Mouse (Mus musculus): Measurements from ENCODE around the gene Sos1. TPM values are rescaled to one million over a fixed set of nuclear protein-coding genes. Genes with fewer than 3 reads are reported as not detected.
A peak's percentile ranks its signal among the peaks of the same experiment; 100 is the strongest.

Gene Sos1
- polyA plus RNA-seq, 1 experiment from 2014 or later, result 7.5 TPM

GRCm38 (mm10) chr17:80445433-80445832, 34.8 kb downstream of the Sos1 start:
- no peaks in the 10 kb centered on the region for H3K4me1 ChIP-seq (replicated peaks)
- peaks cover 65% of the 10 kb centered on the region for H3K36me3 ChIP-seq
- H3K9me3 ChIP-seq, result no peaks in the 10 kb centered on the region
- no peak overlapping the region for H3K4me2 ChIP-seq
- H3K27me3 ChIP-seq, result no peaks in the 10 kb centered on the region
- H3K4me3 ChIP-seq, result no peak overlapping the region
- H3K9ac ChIP-seq, result no peak overlapping the region
- no peak for ATAC-seq (ENCODE audit: low FRiP score)
- H3K27ac ChIP-seq, result no peak overlapping the region
- WGBS, result 95% methylated on average over 7 of the region's 7 CpGs

- no peak overlapping the region for H3K4me2 ChIP-seq
- ATAC-seq (ENCODE audit: low FRiP score), result no peak
- no peak overlapping the region for H3K4me3 ChIP-seq
- no peaks in the 10 kb centered on the region for H3K9me3 ChIP-seq
- no peaks in the 10 kb centered on the region for H3K27me3 ChIP-seq
- no peak overlapping the region for H3K9ac ChIP-seq
- H3K36me3 ChIP-seq, result peaks cover 49% of the 10 kb centered on the region
- 91% methylated on average over 5 of the region's 5 CpGs for WGBS
- no peaks in the 10 kb centered on the region for H3K4me1 ChIP-seq (replicated peaks)
- no peak overlapping the region for H3K27ac ChIP-seq
These were observed 44.6 kb downstream of the Sos1 start for GRCm38 (mm10) chr17:80435680-80436079.

- peaks cover 52% of the 10 kb centered on the region for H3K36me3 ChIP-seq
- no peak overlapping the region for H3K9ac ChIP-seq
- WGBS, result 78% methylated on average over 3 of the region's 3 CpGs
These were observed 45.8 kb downstream of the Sos1 start for GRCm38 (mm10) chr17:80434430-80434829.

GRCm38 (mm10) chr17:80431997-80432396, 48.3 kb downstream of the Sos1 start:
- no peak overlapping the region for H3K27ac ChIP-seq
- no peak overlapping the region for H3K4me2 ChIP-seq
- H3K4me1 ChIP-seq (replicated peaks), result no peaks in the 10 kb centered on the region
- no peak for ATAC-seq (ENCODE audit: low FRiP score)
- no peaks in the 10 kb centered on the region for H3K9me3 ChIP-seq
- no peak overlapping the region for H3K9ac ChIP-seq
- 97% methylated on average over 9 of the region's 9 CpGs for WGBS
- H3K4me3 ChIP-seq, result no peak overlapping the region
- H3K27me3 ChIP-seq, result no peaks in the 10 kb centered on the region
- H3K36me3 ChIP-seq, result peaks cover 41% of the 10 kb centered on the region

More at GRCm38 (mm10) chr17:80434430-80434829, 45.8 kb downstream of the Sos1 start:
- Histone ChIP-seq H3K4me3 (no peak overlapping the region), H3K9me3 (no peaks in the 10 kb centered on the region), H3K27me3 (no peaks in the 10 kb centered on the region), H3K4me2 (no peak overlapping the region), H3K4me1 (replicated peaks) (no peaks in the 10 kb centered on the region), H3K27ac (no peak overlapping the region)
- no peak for ATAC-seq (ENCODE audit: low FRiP score)

- no peaks in the 10 kb centered on the region for H3K4me1 ChIP-seq (replicated peaks)
- 62% methylated on average over 2 of the region's 2 CpGs for WGBS
- ATAC-seq (ENCODE audit: low FRiP score), result no peak
These were observed 52.3 kb downstream of the Sos1 start for GRCm38 (mm10) chr17:80427966-80428365.

GRCm38 (mm10) chr17:80426901-80427300, 53.4 kb downstream of the Sos1 start:
- Histone ChIP-seq H3K9ac (no peak overlapping the region), H3K4me1 (replicated peaks) (no peaks in the 10 kb centered on the region), H3K9me3 (no peaks in the 10 kb centered on the region), H3K27ac (no peak overlapping the region; the same call in 1 of the 2 replicates), H3K4me3 (no peak overlapping the region), H3K4me2 (no peak overlapping the region), H3K27me3 (no peaks in the 10 kb centered on the region), H3K36me3 (peaks cover 24% of the 10 kb centered on the region)
- no peak for ATAC-seq (ENCODE audit: low FRiP score)
- 80% methylated on average over 5 of the region's 5 CpGs for WGBS

More at GRCm38 (mm10) chr17:80427966-80428365, 52.3 kb downstream of the Sos1 start:
- H3K9ac ChIP-seq, result no peak overlapping the region
- no peaks in the 10 kb centered on the region for H3K9me3 ChIP-seq
- H3K27me3 ChIP-seq, result no peaks in the 10 kb centered on the region
- H3K27ac ChIP-seq, result no peak overlapping the region
- peaks cover 19% of the 10 kb centered on the region for H3K36me3 ChIP-seq
- H3K4me3 ChIP-seq, result no peak overlapping the region
- no peak overlapping the region for H3K4me2 ChIP-seq

GRCm38 (mm10) chr17:80426171-80426570, 54.1 kb downstream of the Sos1 start:
- Histone ChIP-seq H3K27ac (no peak overlapping the region), H3K9me3 (no peaks in the 10 kb centered on the region), H3K4me2 (no peak overlapping the region), H3K4me1 (replicated peaks) (no peaks in the 10 kb centered on the region), H3K9ac (no peak overlapping the region), H3K4me3 (no peak overlapping the region), H3K36me3 (peaks cover 23% of the 10 kb centered on the region), H3K27me3 (no peaks in the 10 kb centered on the region)
- 93% methylated on average over 7 of the region's 7 CpGs for WGBS
- no peak for ATAC-seq (ENCODE audit: low FRiP score)

- Histone ChIP-seq H3K9me3 (no peaks in the 10 kb centered on the region), H3K9ac (no peak overlapping the region), H3K36me3 (peaks cover 55% of the 10 kb centered on the region), H3K27me3 (no peaks in the 10 kb centered on the region), H3K4me1 (replicated peaks) (no peaks in the 10 kb centered on the region), H3K4me2 (no peak overlapping the region), H3K27ac (no peak overlapping the region), H3K4me3 (no peak overlapping the region)
- WGBS, result 92% methylated on average over 1 of the region's 1 CpGs
- no peak for ATAC-seq (ENCODE audit: low FRiP score)
These were observed 59.3 kb downstream of the Sos1 start for GRCm38 (mm10) chr17:80420998-80421397.

GRCm38 (mm10) chr17:80418572-80419210, 61.6 kb downstream of the Sos1 start:
- Histone ChIP-seq H3K27ac (no peak overlapping the region), H3K9me3 (no peaks in the 10 kb centered on the region), H3K36me3 (peaks cover 73% of the 10 kb centered on the region), H3K4me1 (replicated peaks) (no peaks in the 10 kb centered on the region), H3K27me3 (no peaks in the 10 kb centered on the region), H3K9ac (no peak overlapping the region), H3K4me2 (no peak overlapping the region), H3K4me3 (no peak overlapping the region)
- WGBS, result 80% methylated on average over 10 of the region's 10 CpGs
- no peak for ATAC-seq (ENCODE audit: low FRiP score)

- WGBS, result 53% methylated on average over 1 of the region's 1 CpGs
- no peak overlapping the region for H3K27ac ChIP-seq
These were observed 69.1 kb downstream of the Sos1 start for GRCm38 (mm10) chr17:80411182-80411581.

GRCm38 (mm10) chr17:80398243-80398642, 82.0 kb downstream of the Sos1 start:
- Histone ChIP-seq H3K4me2 (no peak overlapping the region), H3K36me3 (peaks cover 32% of the 10 kb centered on the region), H3K9ac (no peak overlapping the region), H3K27me3 (no peaks in the 10 kb centered on the region), H3K9me3 (no peaks in the 10 kb centered on the region), H3K4me1 (replicated peaks) (no peaks in the 10 kb centered on the region), H3K4me3 (no peak overlapping the region), H3K27ac (no peak overlapping the region)
- ATAC-seq (ENCODE audit: low FRiP score), result no peak
- 95% methylated on average over 7 of the region's 7 CpGs for WGBS

More at GRCm38 (mm10) chr17:80411182-80411581, 69.1 kb downstream of the Sos1 start:
- no peaks in the 10 kb centered on the region for H3K27me3 ChIP-seq
- H3K4me1 ChIP-seq (replicated peaks), result no peaks in the 10 kb centered on the region
- no peak for ATAC-seq (ENCODE audit: low FRiP score)
- no peak overlapping the region for H3K9ac ChIP-seq
- no peak overlapping the region for H3K4me3 ChIP-seq
- H3K9me3 ChIP-seq, result no peaks in the 10 kb centered on the region
- H3K36me3 ChIP-seq, result peaks cover 82% of the 10 kb centered on the region
- no peak overlapping the region for H3K4me2 ChIP-seq

GRCm38 (mm10) chr17:80391423-80392403, 88.5 kb downstream of the Sos1 start:
- Histone ChIP-seq H3K9me3 (no peaks in the 10 kb centered on the region), H3K27ac (no peak overlapping the region), H3K4me3 (peak overlapping the region; percentile 50), H3K9ac (peak overlapping the region; percentile 66), H3K36me3 (no peaks in the 10 kb centered on the region), H3K4me1 (replicated peaks) (peaks cover 7% of the 10 kb centered on the region), H3K4me2 (peak overlapping the region; percentile 67), H3K27me3 (no peaks in the 10 kb centered on the region)
- peak; percentile 92 for ATAC-seq (ENCODE audit: low FRiP score)
- 14% methylated on average over 17 of the region's 17 CpGs for WGBS
